Mouse (Mus musculus) embryo, embryonic 9.5 days (tissue): ENCODE measurements at regions not wholly inside any gene's neighbourhood (a gene's known extent, or its start where the extent isn't known, plus 50 kb on each side); places are given as distances from the start of the nearest gene placed in this dataset.

Experiments
- DNase-seq: peaks from one replicate; pipeline ENCODE4 v3.0.0-alpha.2; 2017; ENCODE audit errors: extremely low spot score

- no peak for DNase-seq
These were observed 95.1 kb upstream of the Ankrd50 start for GRCm38 (mm10) chr3:38579781-38580180.

DNA sequence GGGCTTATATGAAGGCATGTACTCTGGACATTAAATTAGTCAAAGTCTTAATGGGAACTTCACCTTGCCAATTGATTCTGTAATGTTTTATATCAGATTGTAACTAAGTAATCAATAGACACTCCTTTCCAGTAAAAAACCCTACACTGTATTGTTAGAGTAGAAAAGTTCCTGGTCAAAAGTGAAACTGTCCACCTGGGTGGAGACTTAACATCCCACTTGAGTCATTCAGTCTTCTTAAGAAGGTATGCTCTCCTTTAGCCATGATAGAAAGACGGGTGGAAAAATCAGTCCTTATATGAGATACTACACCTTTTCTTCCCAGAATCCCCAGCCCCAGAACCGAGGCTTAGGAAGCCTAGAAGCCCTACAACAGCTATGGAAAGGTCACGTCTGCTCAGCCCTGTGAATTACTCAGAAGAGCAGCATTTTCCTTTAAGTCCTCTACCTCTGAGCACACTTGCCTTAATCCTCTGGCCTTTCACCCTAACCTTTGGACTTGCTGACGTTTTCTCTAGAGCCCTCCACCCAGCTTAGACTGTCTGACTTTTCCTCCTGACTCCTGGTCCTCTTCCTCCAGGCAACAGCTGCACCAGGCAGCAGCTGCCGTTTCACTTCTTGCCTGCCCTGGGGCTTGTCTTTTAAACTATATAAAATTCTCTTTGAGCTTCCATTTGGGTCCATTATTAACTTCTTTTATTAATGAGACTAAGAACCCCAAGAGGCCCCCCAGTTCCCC is 93.4 kb upstream of the Ankrd50 start:
- DNase-seq = no peak

- DNase-seq = no peak
These were observed 89.0 kb upstream of the Ankrd50 start for GRCm38 (mm10) chr3:38573594-38573993.

- no peak for DNase-seq
These were observed 87.5 kb upstream of the Ankrd50 start for GRCm38 (mm10) chr3:38572159-38572558.

DNA sequence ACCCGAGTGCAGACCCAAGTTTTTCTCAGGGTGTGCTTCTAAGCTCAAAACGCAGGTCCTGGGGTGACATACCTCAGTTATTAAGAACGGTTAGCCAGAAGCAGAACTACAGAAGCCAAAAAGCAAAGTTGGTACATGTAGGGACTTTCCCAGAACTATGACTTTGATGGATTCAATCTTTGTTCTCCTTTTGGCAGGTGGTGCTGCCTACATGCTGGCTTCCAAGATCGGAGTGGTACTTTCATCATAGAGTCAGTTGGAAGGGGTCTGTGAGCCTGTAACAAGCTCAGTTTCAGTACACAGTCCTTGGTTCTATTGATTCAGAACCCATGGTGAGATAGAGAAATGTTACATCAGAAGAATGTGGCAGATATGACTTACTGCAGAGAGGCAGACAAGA is 86.6 kb upstream of the Ankrd50 start:
- no peak for DNase-seq

- no peak for DNase-seq
These were observed 84.4 kb upstream of the Ankrd50 start for GRCm38 (mm10) chr3:38569001-38569400.

GRCm38 (mm10) chr3:38568596-38568975 is 83.9 kb upstream of the Ankrd50 start:
- DNase-seq = no peak

DNA sequence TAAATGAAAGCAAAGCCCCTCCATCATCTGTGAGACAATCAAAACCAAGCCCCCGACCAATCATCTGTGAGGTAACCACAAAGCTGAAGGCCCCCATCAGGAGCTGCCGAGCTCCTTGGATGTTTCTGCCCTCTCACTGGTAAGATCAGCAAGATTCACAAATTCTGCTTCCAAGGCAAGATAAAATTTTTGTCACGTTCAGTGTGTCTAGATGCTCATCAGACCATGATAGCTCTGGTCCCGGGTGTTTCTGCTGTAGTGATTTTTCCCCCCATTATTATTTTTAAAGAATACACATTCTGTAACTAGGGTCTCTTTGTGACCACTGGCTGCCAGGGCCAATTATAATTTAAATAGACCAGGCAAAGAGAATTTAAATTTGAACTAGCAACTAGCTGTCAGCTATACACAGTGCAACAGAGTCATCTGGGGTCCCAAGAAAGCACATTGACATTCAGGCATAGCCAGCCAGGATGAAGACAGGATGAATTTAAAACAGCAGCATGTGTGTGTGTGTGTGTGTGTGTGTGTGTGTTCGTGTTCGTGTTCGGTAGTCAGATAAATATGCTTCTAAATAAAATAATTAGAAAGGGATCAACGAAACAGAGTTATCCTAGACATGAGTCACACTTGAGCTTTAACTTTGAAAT is 83.4 kb upstream of the Ankrd50 start:
- DNase-seq = no peak

- DNase-seq = no peak
These were observed 81.9 kb upstream of the Ankrd50 start for GRCm38 (mm10) chr3:38566576-38566975.

- no peak for DNase-seq
These were observed 80.2 kb upstream of the Ankrd50 start for GRCm38 (mm10) chr3:38564844-38565243.

DNA sequence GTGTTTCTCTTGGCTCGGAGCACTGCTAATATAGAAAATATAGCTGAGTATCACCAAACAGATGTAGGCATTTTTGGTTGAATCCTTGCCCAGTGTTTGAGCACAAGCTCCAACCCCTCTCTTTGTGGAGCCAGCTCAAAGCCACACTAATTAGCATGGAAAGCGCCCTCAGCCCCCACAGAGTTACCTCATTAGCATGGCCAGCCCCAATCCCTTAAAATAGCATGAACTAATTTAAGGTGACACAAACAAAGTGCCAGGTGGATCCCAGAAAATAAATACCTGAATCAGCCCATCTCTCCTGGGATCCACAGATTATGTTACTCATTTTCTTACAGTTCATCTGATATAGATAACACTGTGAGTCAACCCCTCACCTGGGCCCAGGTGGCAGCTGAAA is 79.7 kb upstream of the Ankrd50 start:
- no peak for DNase-seq

DNA sequence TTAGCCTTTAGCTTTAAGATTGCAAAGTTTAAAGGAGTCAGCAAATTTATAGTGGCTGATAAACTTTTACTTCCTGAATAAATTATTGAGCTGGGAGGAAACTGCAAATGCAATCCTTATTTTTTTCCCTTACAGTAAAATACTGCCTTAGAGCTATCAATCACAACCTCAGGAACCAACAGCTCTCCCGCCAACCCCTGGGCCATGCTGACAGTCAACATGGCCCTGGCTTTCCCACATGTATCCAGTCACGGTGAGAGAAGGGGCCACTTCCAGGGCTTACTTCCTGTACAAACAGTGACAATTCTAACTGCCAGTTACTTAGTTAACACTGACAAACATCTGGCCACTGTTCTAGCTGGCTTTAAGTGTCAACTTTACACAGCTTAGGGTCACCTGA is 76.5 kb upstream of the Ankrd50 start:
- no peak for DNase-seq

DNA sequence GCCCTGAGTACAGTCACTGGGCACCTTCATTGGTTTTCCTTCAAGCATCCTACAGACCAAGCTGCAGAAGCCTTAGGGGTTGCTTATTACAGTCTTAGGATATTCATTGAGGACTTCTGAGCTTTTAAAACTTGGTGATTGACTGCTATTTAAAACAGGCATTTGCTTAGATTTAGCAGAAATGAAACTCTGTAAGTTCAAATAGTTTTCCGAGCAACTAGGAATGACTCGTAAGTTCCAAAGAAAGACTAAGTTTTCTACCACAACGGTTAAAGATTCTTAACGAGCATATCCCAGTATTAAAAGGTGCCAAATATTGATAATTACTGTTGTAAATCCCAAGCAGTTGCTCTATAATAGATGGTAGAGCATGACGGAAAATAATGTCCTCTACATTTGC is 71.3 kb upstream of the Ankrd50 start:
- DNase-seq = no peak

DNA sequence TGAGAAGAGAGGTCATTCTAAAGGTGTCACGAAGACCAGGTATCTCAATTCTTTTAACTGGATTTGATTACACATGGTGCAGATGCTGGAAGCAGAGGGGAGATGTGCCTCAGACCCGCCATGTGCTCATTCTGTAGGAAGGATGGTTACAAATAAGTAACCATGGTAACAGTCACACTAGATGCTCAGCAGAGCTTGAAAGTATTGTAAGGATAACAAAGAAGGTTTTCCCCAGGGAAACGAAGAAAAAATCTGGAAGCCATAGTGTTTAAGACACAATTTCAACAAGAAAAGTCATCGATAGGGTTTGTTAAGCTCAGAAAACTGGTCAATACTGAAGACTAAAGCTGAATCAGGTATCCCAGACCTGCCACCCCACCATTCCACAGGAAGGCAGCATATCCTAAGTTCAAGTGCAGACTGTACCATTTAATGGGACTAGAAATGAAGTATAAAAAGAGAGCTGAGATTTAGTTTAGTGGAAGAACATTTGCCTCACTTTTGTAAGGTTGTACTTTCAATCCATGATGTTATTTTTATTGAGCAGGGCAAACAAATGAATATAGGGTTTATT is 68.9 kb upstream of the Ankrd50 start:
- DNase-seq = peak; percentile 15

DNA sequence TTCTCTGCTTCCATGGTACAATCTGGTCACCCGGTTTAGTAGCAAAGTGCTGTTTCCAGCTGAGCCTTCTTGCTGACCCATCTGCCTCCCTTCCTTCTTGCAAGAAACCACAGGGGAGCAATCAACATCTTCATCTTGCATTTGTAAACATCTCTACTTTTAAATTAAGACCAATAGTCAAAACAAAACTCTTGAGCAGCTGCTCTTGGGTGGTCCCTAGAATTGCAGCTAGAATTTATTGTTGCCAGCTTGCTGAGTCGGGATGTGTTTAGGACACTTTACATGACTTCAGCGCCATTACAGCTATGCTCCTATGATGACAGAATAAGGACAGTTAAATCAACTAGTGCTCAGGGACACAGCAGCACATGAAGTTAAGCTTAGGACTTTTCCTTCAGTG is 62.4 kb upstream of the Ankrd50 start:
- DNase-seq = no peak

GRCm38 (mm10) chr3:38545501-38545896 is 60.9 kb upstream of the Ankrd50 start:
- DNase-seq = no peak

DNA sequence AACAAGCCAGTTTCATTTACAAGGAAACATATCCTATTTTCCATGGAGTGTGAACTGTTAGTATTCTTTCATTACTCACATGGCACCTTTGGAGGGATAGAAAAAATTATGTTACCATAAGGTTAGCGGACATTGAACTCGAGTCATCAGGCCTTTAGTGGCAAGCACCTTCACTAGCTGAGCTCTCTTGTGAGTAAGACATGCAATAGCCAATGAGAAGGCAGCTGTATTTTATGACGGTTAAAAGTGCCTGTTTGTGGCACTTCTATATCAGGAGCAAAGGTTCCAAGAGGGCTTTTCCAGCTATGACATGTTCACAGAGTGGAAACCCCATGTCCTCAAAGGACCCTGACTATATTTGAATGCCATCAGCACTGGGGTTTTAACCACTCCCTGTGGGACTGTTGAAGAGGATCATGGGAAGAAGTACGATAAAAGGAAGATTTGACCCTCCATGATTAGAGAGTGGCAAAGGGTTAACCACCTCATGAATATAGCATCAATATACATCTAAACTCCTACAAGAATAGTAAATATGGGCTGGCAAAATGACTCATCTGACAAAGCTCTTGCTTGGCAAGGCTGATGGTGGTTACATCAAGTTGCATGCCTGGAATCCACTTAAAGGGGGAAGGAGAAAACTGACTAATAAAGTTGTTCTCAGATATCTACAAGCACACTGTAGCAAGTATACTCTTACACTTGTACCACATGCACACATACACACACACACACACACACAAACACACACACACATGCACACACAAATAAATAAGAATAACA is 60.3 kb upstream of the Ankrd50 start:
- no peak for DNase-seq

DNA sequence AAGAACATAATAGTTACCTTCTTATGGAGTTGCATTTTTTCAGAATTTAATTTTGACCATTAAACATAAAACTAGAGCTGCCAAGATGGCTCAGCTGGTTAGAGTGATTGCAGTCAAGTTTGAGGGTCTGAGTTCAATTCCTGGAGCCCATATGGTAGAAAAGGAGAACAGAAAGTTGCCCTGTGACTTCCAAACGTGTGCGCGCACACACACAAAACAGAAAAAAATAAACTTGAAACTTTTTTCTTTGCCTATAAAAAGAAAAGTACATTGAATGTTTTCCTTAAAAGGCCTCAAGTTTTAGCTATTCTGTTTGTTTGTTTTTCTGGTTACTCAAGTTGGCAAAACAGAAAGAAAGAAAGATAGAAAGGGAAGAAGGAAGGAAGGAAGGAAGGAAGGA is 59.2 kb upstream of the Ankrd50 start:
- DNase-seq = no peak

DNA sequence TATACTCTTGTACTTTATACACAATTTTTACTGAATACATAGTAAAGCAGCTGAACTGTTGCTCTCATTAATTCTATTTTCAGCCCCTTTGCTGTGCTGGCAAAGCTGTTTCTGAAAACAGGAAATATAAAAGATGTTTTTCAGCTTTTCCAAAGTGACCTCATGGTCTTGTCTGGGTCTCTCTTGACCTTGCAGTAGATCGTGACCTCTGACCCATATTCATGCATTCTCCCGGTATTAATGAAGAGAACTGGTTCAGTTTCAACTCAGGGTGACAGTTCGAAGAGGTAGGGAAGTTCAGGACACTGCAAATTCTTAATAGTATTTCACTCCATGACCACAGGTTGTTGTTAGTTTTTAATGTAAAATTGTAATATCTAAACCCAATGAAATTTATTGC is 56.7 kb upstream of the Ankrd50 start:
- DNase-seq = no peak

DNA sequence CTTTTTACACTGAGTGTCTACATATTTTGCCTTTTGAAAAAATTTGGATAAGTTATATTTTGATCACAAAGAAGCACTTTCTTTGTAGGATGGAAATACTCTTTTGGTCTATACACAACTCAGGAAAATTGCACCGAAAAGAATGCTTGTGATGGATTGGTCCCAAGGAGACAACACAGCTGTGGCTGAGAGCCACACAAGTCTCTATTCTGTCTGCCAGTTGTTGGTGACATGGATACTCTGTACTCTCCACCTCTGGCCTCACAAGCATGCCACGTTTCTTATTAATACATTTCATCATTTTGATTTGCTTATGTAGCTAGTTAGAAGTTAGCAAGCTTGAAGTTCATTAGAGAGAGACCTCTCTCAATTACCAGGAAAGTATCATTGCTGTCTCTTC is 53.7 kb upstream of the Ankrd50 start:
- no peak for DNase-seq

GRCm38 (mm10) chr3:38537770-38538169 is 53.1 kb upstream of the Ankrd50 start:
- DNase-seq = no peak
